Mouse (Mus musculus) cerebellum, adult 2 months (tissue): ENCODE data around the gene Hsd17b11.

Source experiments
- CTCF ChIP-seq: fragments of 200-500 bp; IDR thresholded peaks from 2 replicates; pipeline ENCODE4 v1.5.1; 2011; ENCODE audit warnings: low read depth, mild to moderate bottlenecking, control low read depth, low read length, moderate library complexity, borderline replicate concordance; ENCODE audit not compliant: insufficient read depth
- POLR2A ChIP-seq: fragments of 200-500 bp; IDR thresholded peaks from 2 replicates; pipeline ENCODE4 v1.6.1; 2011; ENCODE audit warnings: low read length, control low read depth, borderline replicate concordance; ENCODE audit not compliant: insufficient read depth

DNA sequence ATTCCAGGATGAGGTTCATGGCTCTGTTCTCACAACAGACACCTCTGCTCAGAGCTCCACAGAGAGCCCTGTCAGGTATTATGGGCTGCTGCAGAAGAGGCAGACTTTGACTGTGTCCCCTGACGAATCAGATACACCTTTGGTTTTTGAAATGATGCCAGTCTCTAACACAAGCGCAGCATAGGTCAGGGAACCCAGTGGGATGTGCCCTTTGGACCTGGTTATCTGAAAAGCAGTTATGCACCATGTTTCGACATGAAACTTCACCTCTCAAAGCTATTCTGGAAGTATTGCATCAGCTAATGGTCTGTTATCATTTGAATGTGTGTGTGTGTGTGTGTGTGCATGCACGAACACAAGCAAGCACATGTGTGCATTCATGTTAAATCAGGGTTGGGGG, 44.4 kb downstream of the Hsd17b11 start, which contains the start of gene Hsd17b13:
- TF ChIP-seq POLR2A (no peak), CTCF (no peak)
